Mouse (Mus musculus): ENCODE data around the gene H2-Ob. TPM values are rescaled to one million over a fixed set of nuclear protein-coding genes. Genes with fewer than 3 reads are reported as not detected.
"Not testable (repeated sequence)": the region's sequence is repeated elsewhere in the genome, so short reads cannot be mapped to it uniquely, and the experiment has no call there.

The H2-Ob gene
- polyA plus RNA-seq, 1 experiment from 2014 or later: 0.35 TPM

DNA sequence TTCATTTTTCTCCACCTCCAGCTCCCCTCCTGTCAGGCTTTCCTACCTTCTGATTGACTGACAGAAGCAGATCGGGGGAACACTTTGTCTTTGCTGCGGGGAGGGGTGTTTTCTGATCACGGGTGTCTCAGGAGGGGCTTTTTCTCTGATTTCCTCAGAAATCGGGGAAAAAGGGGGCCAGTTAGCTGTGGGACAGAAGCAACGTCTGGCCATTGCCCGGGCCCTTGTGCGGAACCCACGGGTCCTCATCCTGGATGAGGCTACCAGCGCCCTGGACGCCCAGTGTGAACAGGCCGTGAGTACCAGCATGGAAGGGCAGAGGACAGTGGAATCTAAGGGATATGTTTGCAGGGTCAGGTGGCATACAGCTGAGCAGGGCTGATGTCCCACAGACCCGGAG, 23.5 kb upstream of the H2-Ob start:
- Histone ChIP-seq H3K36me3 (ENCODE audit: control insufficient read depth, insufficient read depth, low read length) (no peaks in the 10 kb centered on the region), H3K9me3 (ENCODE audit: control insufficient read depth, low read length) (no peaks in the 10 kb centered on the region), H3K27me3 (ENCODE audit: control insufficient read depth, insufficient read depth, low read depth, low read length) (peaks cover 29% of the 10 kb centered on the region), H3K4me1 (replicated peaks; ENCODE audit: control insufficient read depth, insufficient read depth, low read length) (no peaks in the 10 kb centered on the region), H3K9ac (ENCODE audit: low read length) (no peak overlapping the region), H3K4me3 (ENCODE audit: low read length) (no peak overlapping the region), H3K27ac (ENCODE audit: low read length) (no peak overlapping the region), H3K4me2 (ENCODE audit: low read depth, low read length) (no peak overlapping the region)
- WGBS: 83% methylated on average over 12 of the region's 12 CpGs
- ATAC-seq (ENCODE audit: low read depth): no peak

- Histone ChIP-seq H3K9me3 (ENCODE audit: control insufficient read depth, low read length) (no peaks in the 10 kb centered on the region), H3K4me3 (ENCODE audit: low read length) (no peak overlapping the region), H3K36me3 (ENCODE audit: control insufficient read depth, insufficient read depth, low read length) (no peaks in the 10 kb centered on the region), H3K9ac (ENCODE audit: low read length) (no peak overlapping the region), H3K4me1 (replicated peaks; ENCODE audit: control insufficient read depth, insufficient read depth, low read length) (no peaks in the 10 kb centered on the region), H3K4me2 (ENCODE audit: low read depth, low read length) (no peak overlapping the region), H3K27me3 (ENCODE audit: control insufficient read depth, insufficient read depth, low read depth, low read length) (peaks cover 17% of the 10 kb centered on the region), H3K27ac (ENCODE audit: low read length) (no peak overlapping the region)
- no peak for ATAC-seq (ENCODE audit: low read depth)
- WGBS: 78% methylated on average over 8 of the region's 8 CpGs
Measured at GRCm38 (mm10) chr17:34217216-34217928, 21.3 kb upstream of the H2-Ob start.

DNA sequence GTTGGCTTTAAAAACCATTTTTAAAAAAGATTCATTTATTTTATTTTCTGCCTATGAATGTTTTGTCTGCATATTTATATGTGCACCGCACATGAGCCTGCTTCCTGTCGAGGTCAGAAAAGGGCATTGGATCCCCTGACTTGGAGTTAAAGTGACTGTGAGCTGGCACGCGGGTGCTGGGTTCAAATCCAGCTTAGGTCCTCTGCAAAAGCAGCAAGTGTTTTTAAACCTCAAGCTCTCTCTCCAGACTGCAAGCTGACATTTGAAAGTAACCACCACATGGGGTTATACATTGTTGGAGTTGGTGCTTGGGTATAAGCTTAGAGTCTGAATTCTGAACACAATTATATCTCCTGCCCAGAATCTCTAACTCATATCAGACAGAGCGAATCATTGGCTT, 20.7 kb upstream of the H2-Ob start:
- Histone ChIP-seq H3K9ac (ENCODE audit: low read length) (no peak overlapping the region), H3K4me3 (ENCODE audit: low read length) (no peak overlapping the region), H3K36me3 (ENCODE audit: control insufficient read depth, insufficient read depth, low read length) (no peaks in the 10 kb centered on the region), H3K4me2 (ENCODE audit: low read depth, low read length) (no peak overlapping the region), H3K9me3 (ENCODE audit: control insufficient read depth, low read length) (no peaks in the 10 kb centered on the region), H3K27me3 (ENCODE audit: control insufficient read depth, insufficient read depth, low read depth, low read length) (peaks cover 13% of the 10 kb centered on the region), H3K4me1 (replicated peaks; ENCODE audit: control insufficient read depth, insufficient read depth, low read length) (no peaks in the 10 kb centered on the region), H3K27ac (ENCODE audit: low read length) (no peak overlapping the region)
- no peak for ATAC-seq (ENCODE audit: low read depth)
- 83% methylated on average over 5 of the region's 5 CpGs for WGBS

GRCm38 (mm10) chr17:34218675-34219074, 20.0 kb upstream of the H2-Ob start:
- no peaks in the 10 kb centered on the region for H3K9me3 ChIP-seq (ENCODE audit: control insufficient read depth, low read length)
- peaks cover 7% of the 10 kb centered on the region for H3K27me3 ChIP-seq (ENCODE audit: control insufficient read depth, insufficient read depth, low read depth, low read length)
- 0 out of 2 replicates have a peak overlapping the region, but pooled peaks have one; percentile 5 for H3K4me3 ChIP-seq (ENCODE audit: low read length)
- H3K4me2 ChIP-seq (ENCODE audit: low read depth, low read length): peak overlapping the region; percentile 1; the same call in 1 of the 2 replicates
- no peaks in the 10 kb centered on the region for H3K4me1 ChIP-seq (replicated peaks; ENCODE audit: control insufficient read depth, insufficient read depth, low read length)
- H3K9ac ChIP-seq (ENCODE audit: low read length): no peak overlapping the region
- H3K27ac ChIP-seq (ENCODE audit: low read length): no peak overlapping the region
- peak; percentile 69 for ATAC-seq (ENCODE audit: low read depth)
- H3K36me3 ChIP-seq (ENCODE audit: control insufficient read depth, insufficient read depth, low read length): no peaks in the 10 kb centered on the region
- WGBS: 65% methylated on average over 11 of the region's 11 CpGs

DNA sequence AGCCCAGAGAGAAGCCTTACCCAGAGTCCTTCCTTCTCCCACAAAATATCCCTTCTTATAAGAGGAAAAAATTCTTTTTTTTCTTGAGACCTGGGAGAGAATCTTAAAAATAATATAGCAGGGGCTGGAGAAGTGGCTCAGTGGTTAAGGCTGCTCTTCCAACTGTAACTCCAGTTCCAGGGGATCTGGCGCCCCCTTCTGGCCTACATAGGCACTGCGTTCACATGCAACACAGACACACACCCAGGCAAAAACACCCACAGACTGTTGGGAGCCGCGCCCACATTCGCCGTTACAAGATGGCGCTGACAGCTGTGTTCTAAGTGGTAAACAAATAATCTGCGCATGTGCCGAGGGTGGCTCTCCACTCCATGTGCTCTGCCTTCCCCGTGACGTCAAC, 19.6 kb upstream of the H2-Ob start:
- not testable (repeated sequence) for ATAC-seq (ENCODE audit: low read depth); H3K4me3 ChIP-seq (ENCODE audit: low read length); H3K27ac ChIP-seq (ENCODE audit: low read length); H3K9ac ChIP-seq (ENCODE audit: low read length); H3K36me3 ChIP-seq (ENCODE audit: control insufficient read depth, insufficient read depth, low read length); H3K4me2 ChIP-seq (ENCODE audit: low read depth, low read length); H3K27me3 ChIP-seq (ENCODE audit: control insufficient read depth, insufficient read depth, low read depth, low read length); H3K9me3 ChIP-seq (ENCODE audit: control insufficient read depth, low read length); H3K4me1 ChIP-seq (replicated peaks; ENCODE audit: control insufficient read depth, insufficient read depth, low read length)
- 83% methylated on average over 7 of the region's 11 CpGs for WGBS

DNA sequence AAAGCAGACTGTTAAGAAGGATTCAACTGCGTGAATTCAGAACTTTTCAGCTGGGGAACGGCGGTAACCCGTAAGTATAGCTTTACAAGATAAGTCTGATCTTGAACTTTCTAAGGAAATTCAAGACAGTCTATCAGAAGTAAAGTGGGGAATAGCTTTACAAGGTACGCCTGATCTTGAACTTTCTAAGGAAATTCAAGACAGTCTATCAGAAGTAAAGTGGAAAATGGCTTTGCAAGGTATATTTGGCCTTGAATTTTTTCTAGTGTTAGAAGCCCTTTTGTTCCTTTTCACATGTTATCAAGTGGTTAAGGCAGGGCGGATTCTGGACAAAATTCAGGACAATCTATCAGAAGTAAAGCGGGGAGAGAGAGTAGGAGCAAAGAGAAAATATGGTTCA, 18.9 kb upstream of the H2-Ob start:
- not testable (repeated sequence) for H3K4me2 ChIP-seq (ENCODE audit: low read depth, low read length); H3K9me3 ChIP-seq (ENCODE audit: control insufficient read depth, low read length)
- 96% methylated on average over 3 of the region's 7 CpGs for WGBS

DNA sequence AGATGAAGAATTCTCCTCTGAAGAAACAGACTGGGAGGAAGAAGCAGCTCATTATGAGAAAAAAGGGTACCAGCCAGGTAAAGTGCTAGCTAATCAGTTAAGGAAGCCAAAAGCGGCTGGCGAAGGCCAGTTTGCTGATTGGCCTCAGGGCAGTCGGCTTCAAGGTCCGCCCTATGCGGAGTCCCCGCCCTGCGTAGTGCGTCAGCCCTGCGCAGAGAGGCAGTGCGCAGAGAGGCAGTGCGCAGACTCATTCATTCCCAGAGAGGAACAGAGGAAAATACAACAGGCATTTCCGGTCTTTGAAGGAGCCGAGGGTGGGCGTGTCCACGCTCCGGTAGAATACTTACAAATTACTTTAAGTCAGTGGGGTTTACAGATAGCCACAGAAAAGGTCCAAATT, 18.3 kb upstream of the H2-Ob start:
- not testable (repeated sequence) for H3K27ac ChIP-seq (ENCODE audit: low read length); H3K4me1 ChIP-seq (replicated peaks; ENCODE audit: control insufficient read depth, insufficient read depth, low read length); H3K27me3 ChIP-seq (ENCODE audit: control insufficient read depth, insufficient read depth, low read depth, low read length); H3K9me3 ChIP-seq (ENCODE audit: control insufficient read depth, low read length); H3K4me2 ChIP-seq (ENCODE audit: low read depth, low read length); H3K36me3 ChIP-seq (ENCODE audit: control insufficient read depth, insufficient read depth, low read length); H3K4me3 ChIP-seq (ENCODE audit: low read length); H3K9ac ChIP-seq (ENCODE audit: low read length); ATAC-seq (ENCODE audit: low read depth)
- 100% methylated on average over 6 of the region's 16 CpGs for WGBS

More for the DNA sequence above, 18.9 kb upstream of the H2-Ob start:
- H3K36me3 ChIP-seq (ENCODE audit: control insufficient read depth, insufficient read depth, low read length); H3K27me3 ChIP-seq (ENCODE audit: control insufficient read depth, insufficient read depth, low read depth, low read length); H3K9ac ChIP-seq (ENCODE audit: low read length); ATAC-seq (ENCODE audit: low read depth); H3K4me3 ChIP-seq (ENCODE audit: low read length); H3K4me1 ChIP-seq (replicated peaks; ENCODE audit: control insufficient read depth, insufficient read depth, low read length); H3K27ac ChIP-seq (ENCODE audit: low read length): not testable (repeated sequence)

- no peak overlapping the region for H3K4me2 ChIP-seq (ENCODE audit: low read depth, low read length)
- 87% methylated on average over 3 of the region's 3 CpGs for WGBS
- no peak overlapping the region for H3K4me3 ChIP-seq (ENCODE audit: low read length)
- no peaks in the 10 kb centered on the region for H3K36me3 ChIP-seq (ENCODE audit: control insufficient read depth, insufficient read depth, low read length)
- no peak overlapping the region for H3K9ac ChIP-seq (ENCODE audit: low read length)
- ATAC-seq (ENCODE audit: low read depth): no peak
- H3K9me3 ChIP-seq (ENCODE audit: control insufficient read depth, low read length): no peaks in the 10 kb centered on the region; the same call in 1 of the 2 replicates
- no peaks in the 10 kb centered on the region for H3K27me3 ChIP-seq (ENCODE audit: control insufficient read depth, insufficient read depth, low read depth, low read length)
- no peak overlapping the region for H3K27ac ChIP-seq (ENCODE audit: low read length)
- no peaks in the 10 kb centered on the region for H3K4me1 ChIP-seq (replicated peaks; ENCODE audit: control insufficient read depth, insufficient read depth, low read length)
Measured at GRCm38 (mm10) chr17:34224816-34225215, 13.9 kb upstream of the H2-Ob start.

- no peak overlapping the region for H3K27ac ChIP-seq (ENCODE audit: low read length)
- ATAC-seq (ENCODE audit: low read depth): no peak
Measured at GRCm38 (mm10) chr17:34225426-34225825, 13.3 kb upstream of the H2-Ob start.

More at GRCm38 (mm10) chr17:34225426-34225825, 13.3 kb upstream of the H2-Ob start:
- 93% methylated on average over 8 of the region's 8 CpGs for WGBS
- H3K36me3 ChIP-seq (ENCODE audit: control insufficient read depth, insufficient read depth, low read length): no peaks in the 10 kb centered on the region
- no peaks in the 10 kb centered on the region for H3K4me1 ChIP-seq (replicated peaks; ENCODE audit: control insufficient read depth, insufficient read depth, low read length)
- no peak overlapping the region for H3K9ac ChIP-seq (ENCODE audit: low read length)
- H3K9me3 ChIP-seq (ENCODE audit: control insufficient read depth, low read length): no peaks in the 10 kb centered on the region; the same call in 1 of the 2 replicates
- H3K4me2 ChIP-seq (ENCODE audit: low read depth, low read length): no peak overlapping the region
- H3K4me3 ChIP-seq (ENCODE audit: low read length): no peak overlapping the region
- no peaks in the 10 kb centered on the region for H3K27me3 ChIP-seq (ENCODE audit: control insufficient read depth, insufficient read depth, low read depth, low read length)

All from lung, embryonic 16.5 days (tissue).